22 mouse cellular contexts compared by ENCODE assay signal in genomic region chr5:146713836-146714235, GRCm38 (mm10).
DNase-seq lines count a peak whose midpoint lies in the region; ATAC-seq and TF ChIP-seq lines count a peak whose summit lies in the region.
"Had no signal": no experiment of that assay in that cellular context is flagged by ENCODE, and none has a peak within 500 bp of the region (broad histone marks: within the 10 kb centered on the region; RNA-seq: fewer than 3 reads in every experiment).

No protein-coding gene starts in this region.

- TF ChIP-seq POLR2A in cerebellum, adult 2 months (IDR thresholded peaks at IDR 0.05; ENCODE audit: borderline replicate concordance, insufficient read depth, low read length) = no peak

- H3K9ac ChIP-seq in hindbrain, embryonic 13.5 days = no peak overlapping the region
- H3K9ac ChIP-seq in hindbrain, embryonic 14.5 days = no peak overlapping the region
- H3K9ac ChIP-seq in midbrain, embryonic 12.5 days (replicated peaks) = no peak overlapping the region
- no peak overlapping the region for H3K9ac ChIP-seq in midbrain, embryonic 11.5 days (ENCODE audit: low read length)
- H3K9ac ChIP-seq: liver, embryonic 13.5 days; lung, embryonic 14.5 days; neural tube, embryonic 15.5 days had no signal

- TF ChIP-seq CTCF in cerebellum, adult 2 months (IDR thresholded peaks at IDR 0.05; ENCODE audit: borderline replicate concordance, insufficient read depth, low read depth, low read length) = no peak

- no peak for ATAC-seq in hindbrain, embryonic 13.5 days (ENCODE audit: low FRiP score)
- ATAC-seq in hindbrain, embryonic 14.5 days (ENCODE audit: low FRiP score) = no peak
- ATAC-seq in midbrain, embryonic 12.5 days (ENCODE audit: low FRiP score, low read depth) = no peak
- no peak for ATAC-seq in midbrain, embryonic 11.5 days (ENCODE audit: low FRiP score)
- ATAC-seq: inflammation-experienced regulatory T-cells, adult 6 months had no signal

- H3K36me3 ChIP-seq in hindbrain, embryonic 13.5 days = no peaks in the 10 kb centered on the region
- no peaks in the 10 kb centered on the region for H3K36me3 ChIP-seq in hindbrain, embryonic 14.5 days (replicated peaks; ENCODE audit: control insufficient read depth, insufficient read depth)
- H3K36me3 ChIP-seq in midbrain, embryonic 12.5 days = no peaks in the 10 kb centered on the region
- no peaks in the 10 kb centered on the region for H3K36me3 ChIP-seq in midbrain, embryonic 11.5 days (ENCODE audit: control insufficient read depth, insufficient read depth, low read length)
- H3K36me3 ChIP-seq: liver, embryonic 13.5 days; neural tube, embryonic 15.5 days had no signal

- H3K4me3 ChIP-seq in hindbrain, embryonic 13.5 days = no peak overlapping the region
- H3K4me3 ChIP-seq in hindbrain, embryonic 14.5 days (replicated peaks; ENCODE audit: low read length) = no peak overlapping the region
- H3K4me3 ChIP-seq in midbrain, embryonic 12.5 days = no peak overlapping the region
- H3K4me3 ChIP-seq in midbrain, embryonic 11.5 days (ENCODE audit: low read depth, low read length) = no peak overlapping the region
- H3K4me3 ChIP-seq in cerebellum, adult 2 months (replicated peaks; ENCODE audit: insufficient read depth, low read depth, low read length) = no peak overlapping the region
- H3K4me3 ChIP-seq: liver, embryonic 13.5 days; megakaryocyte, embryonic 14.5 days; myocyte; neural tube, embryonic 15.5 days had no signal

- H3K4me2 ChIP-seq in hindbrain, embryonic 13.5 days = no peak overlapping the region
- no peak overlapping the region for H3K4me2 ChIP-seq in hindbrain, embryonic 14.5 days (replicated peaks)
- H3K4me2 ChIP-seq in midbrain, embryonic 12.5 days (replicated peaks) = no peak overlapping the region
- no peak overlapping the region for H3K4me2 ChIP-seq in midbrain, embryonic 11.5 days
- H3K4me2 ChIP-seq: liver, embryonic 13.5 days; lung, embryonic 14.5 days had no signal

- H3K27ac ChIP-seq in hindbrain, embryonic 13.5 days = peak overlapping the region; percentile 86
- no peak overlapping the region; the same call in 1 of the 2 replicates for H3K27ac ChIP-seq in hindbrain, embryonic 14.5 days
- peak overlapping the region; percentile 84 for H3K27ac ChIP-seq in midbrain, embryonic 12.5 days (replicated peaks)
- no peak overlapping the region; the same call in 1 of the 2 replicates for H3K27ac ChIP-seq in midbrain, embryonic 11.5 days (ENCODE audit: low read depth, low read length)
- no peak overlapping the region for H3K27ac ChIP-seq in cerebellum, adult 2 months (ENCODE audit: insufficient read depth, low read length)
- H3K27ac ChIP-seq: liver, embryonic 13.5 days had no signal

- peaks cover 20% of the 10 kb centered on the region for H3K4me1 ChIP-seq in hindbrain, embryonic 13.5 days (replicated peaks)
- H3K4me1 ChIP-seq in hindbrain, embryonic 14.5 days (replicated peaks; ENCODE audit: control insufficient read depth, insufficient read depth, low read length) = peaks cover 14% of the 10 kb centered on the region
- H3K4me1 ChIP-seq in midbrain, embryonic 12.5 days = peaks cover 10% of the 10 kb centered on the region; the same call in 1 of the 2 replicates
- H3K4me1 ChIP-seq in midbrain, embryonic 11.5 days (ENCODE audit: control insufficient read depth, insufficient read depth, low read length) = peaks cover 8% of the 10 kb centered on the region
- H3K4me1 ChIP-seq in cerebellum, adult 2 months (ENCODE audit: control insufficient read depth, insufficient read depth, low read length) = peaks cover 8% of the 10 kb centered on the region

- DNase-seq in hindbrain, embryonic 14.5 days (ENCODE audit: low spot score) = no peak
- DNase-seq in midbrain, embryonic 11.5 days (ENCODE audit: low spot score, missing footprints) = no peak
- DNase-seq in ES-CJ7 (ENCODE audit: low read depth, low spot score) (peak; percentile 38), ZHBTc4 (ENCODE audit: low read depth, low spot score) (peak; percentile 43)
- no peak for DNase-seq in cerebellum, adult 2 months
- DNase-seq: adrenal gland, adult 8-10 months; heart, postnatal 4 days; kidney, adult 8-10 months; layer of hippocampus, adult 9-11 months; liver, embryonic 13.5 days; lung, embryonic 14.5 days; lung, postnatal 36 days; right cerebral cortex, adult 18-20 months; right cerebral cortex, postnatal 4 days; thymus, adult 18-20 months; thymus, postnatal 36 days had no signal

- no peaks in the 10 kb centered on the region for H3K27me3 ChIP-seq in hindbrain, embryonic 13.5 days
- H3K27me3 ChIP-seq in hindbrain, embryonic 14.5 days (ENCODE audit: control insufficient read depth, insufficient read depth, low read length) = no peaks in the 10 kb centered on the region
- H3K27me3 ChIP-seq in midbrain, embryonic 12.5 days = no peaks in the 10 kb centered on the region
- no peaks in the 10 kb centered on the region for H3K27me3 ChIP-seq in midbrain, embryonic 11.5 days (ENCODE audit: control insufficient read depth, insufficient read depth, low read length)
- H3K27me3 ChIP-seq in cerebellum, adult 2 months (ENCODE audit: control insufficient read depth, insufficient read depth, low read length) = no peaks in the 10 kb centered on the region
- H3K27me3 ChIP-seq: liver, embryonic 13.5 days; neural tube, embryonic 15.5 days had no signal

- no peaks in the 10 kb centered on the region for H3K9me3 ChIP-seq in hindbrain, embryonic 13.5 days
- H3K9me3 ChIP-seq in hindbrain, embryonic 14.5 days (ENCODE audit: control insufficient read depth, low read length) = no peaks in the 10 kb centered on the region
- no peaks in the 10 kb centered on the region for H3K9me3 ChIP-seq in midbrain, embryonic 12.5 days
- H3K9me3 ChIP-seq in midbrain, embryonic 11.5 days (ENCODE audit: control insufficient read depth, low read length) = no peaks in the 10 kb centered on the region
- H3K9me3 ChIP-seq: liver, embryonic 13.5 days; neural tube, embryonic 15.5 days had no signal

- WGBS in hindbrain, embryonic 13.5 days = 91% methylated on average over 12 of the region's 12 CpGs
- WGBS in hindbrain, embryonic 14.5 days = 92% methylated on average over 12 of the region's 12 CpGs
- WGBS in midbrain, embryonic 12.5 days = 91% methylated on average over 12 of the region's 12 CpGs
- WGBS in midbrain, embryonic 11.5 days = 90% methylated on average over 12 of the region's 12 CpGs
- WGBS in cerebellum, adult 2 months = 88% methylated on average over 12 of the region's 12 CpGs

Comparison
In these comparisons a context has a peak if more than half of its experiments do, and no peak if none do; other contexts are left out.
1. H3K27ac ChIP-seq: peak in hindbrain, embryonic 13.5 days (single experiment) and midbrain, embryonic 12.5 days (single experiment); none in hindbrain, embryonic 14.5 days (single experiment), midbrain, embryonic 11.5 days (single experiment) and cerebellum, adult 2 months (single experiment).
2. DNase-seq: peak in ES-CJ7 (single experiment) and ZHBTc4 (single experiment); none in hindbrain, embryonic 14.5 days (single experiment), midbrain, embryonic 11.5 days (single experiment) and cerebellum, adult 2 months (0 of 2).